Mouse (Mus musculus): ENCODE measurements around the gene Ntrk3.

Gene Ntrk3

DNA sequence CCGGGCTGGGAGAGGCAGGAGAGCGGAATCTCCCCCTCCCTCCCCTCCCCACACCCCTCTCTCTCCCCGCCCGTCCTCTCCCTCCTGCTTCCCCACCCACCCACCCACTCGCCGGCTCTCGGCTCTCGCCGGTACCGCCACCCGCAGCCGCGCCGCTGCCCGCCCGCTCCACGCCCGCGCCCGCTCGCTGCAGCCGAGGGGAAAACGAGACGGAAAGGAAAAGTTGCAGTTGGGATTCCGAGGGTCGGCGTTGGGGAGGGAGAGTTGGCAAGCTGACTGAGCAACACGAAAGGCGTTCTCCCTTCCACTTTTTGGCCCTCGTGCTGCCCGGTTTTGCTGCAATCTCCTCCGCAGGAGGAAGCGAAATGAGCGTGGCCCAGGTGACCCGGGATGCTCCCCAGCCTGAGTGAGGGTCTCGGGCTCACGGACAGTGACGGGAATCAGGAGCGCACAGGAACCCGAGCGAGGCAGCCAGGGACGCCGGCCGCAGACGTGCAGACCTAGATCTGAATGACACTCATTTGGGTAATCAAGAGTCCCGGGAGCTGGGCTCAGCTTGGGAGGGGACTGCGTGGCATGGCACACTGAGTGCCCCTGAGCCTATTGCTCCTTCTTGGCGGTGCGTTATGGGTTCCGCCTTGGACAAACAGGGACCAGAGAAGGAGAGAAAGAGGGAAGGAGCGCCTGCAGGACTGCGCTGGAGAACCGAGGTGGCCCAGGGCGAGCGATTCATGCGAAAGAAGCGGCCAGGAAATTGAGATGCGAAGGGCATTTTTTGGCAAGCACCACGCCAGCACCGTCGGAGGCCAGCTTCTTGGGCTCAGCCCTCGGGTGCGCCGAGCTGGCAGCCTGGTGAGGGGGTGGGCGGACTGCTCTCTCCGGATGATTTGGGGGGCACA is 159.1 kb downstream of the Ntrk3 start:
- DNase-seq, result no peak

DNA sequence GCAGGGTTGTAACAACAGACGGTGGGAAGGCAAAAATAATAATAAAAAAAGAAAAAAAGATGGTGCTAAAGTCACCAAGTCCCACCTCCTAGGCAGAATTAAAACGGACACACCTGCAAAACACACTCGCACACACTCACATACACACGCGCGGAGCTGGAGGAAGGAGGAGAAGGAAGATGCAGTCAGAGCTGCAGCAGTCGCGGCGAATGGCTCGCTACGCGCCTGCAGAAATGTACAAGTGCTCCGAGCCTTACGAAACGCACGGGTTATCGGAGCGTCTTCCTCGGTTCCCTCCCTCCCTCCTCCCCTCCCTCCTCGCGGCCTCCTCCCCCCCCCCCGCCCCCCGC is 159.7 kb downstream of the Ntrk3 start:
- peak; percentile 14 for DNase-seq

DNA sequence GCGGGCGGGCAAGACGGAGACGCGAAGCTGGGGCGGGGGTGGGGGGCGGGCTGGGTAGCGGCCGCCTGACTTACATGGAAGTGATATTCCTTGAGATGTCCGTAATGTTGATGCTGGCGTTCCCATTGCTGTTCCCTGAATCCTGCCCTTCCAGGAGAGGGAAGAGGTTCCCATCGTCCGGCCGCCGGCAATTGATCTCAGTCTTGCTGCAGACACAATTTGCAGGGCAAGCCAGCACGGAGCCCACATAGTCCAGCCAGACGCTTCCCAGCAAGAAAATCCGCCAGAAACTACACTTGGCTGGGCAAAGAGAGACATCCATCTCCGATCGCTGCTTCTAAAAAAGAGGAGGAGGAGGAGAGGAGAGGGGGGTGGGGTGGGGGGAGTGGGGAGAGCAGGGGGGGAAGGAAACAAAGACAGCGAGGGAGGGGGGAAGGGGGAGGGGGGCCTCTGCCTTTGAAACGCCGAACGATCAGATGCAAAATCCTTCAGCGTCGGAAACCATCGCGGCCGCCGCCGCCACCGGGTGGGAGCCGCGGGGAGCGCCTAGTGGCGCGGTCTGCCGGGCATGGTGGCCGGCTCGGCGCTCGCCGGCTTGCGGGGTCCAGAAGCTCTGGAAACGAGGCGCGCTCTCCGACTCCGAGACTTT is 160.2 kb downstream of the Ntrk3 start:
- DNase-seq, result no peak

DNA sequence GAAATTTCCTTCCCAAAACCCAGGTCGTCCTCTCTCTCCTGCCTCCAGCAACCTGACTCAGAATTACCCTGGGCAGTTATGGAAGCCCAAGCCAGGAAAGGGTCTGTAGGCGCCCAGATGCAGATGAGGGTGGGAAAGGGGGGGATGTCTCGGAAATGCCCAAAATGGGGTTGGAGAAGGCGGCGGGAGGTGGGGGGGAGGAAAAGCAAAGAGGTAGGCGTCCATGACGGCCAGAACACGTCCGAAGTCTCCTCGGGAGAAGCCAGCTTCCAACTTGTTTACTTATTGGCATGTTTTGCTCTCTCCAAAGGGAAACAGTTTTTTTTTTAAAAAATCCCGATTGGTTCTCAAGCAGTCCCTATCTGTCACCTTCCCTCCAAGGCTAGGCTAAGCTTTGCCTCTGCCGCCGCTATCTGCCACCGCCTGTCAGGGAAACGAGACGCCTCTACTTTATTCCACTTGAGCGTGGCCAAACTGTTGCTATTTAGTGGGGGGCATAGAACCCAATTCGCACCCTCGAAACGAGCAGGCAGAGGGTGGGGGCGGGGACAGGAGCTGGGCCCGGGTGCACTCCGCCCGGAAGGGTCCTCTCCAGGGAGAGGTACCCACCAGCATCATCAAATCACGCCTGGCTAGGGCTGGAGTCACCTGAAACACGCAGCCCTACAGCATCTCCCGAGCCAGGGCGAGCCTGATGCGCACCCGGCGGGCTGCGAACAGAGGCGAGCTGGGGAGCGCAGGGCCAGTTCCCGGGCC is 160.9 kb downstream of the Ntrk3 start:
- peak; percentile 27 for DNase-seq

DNA sequence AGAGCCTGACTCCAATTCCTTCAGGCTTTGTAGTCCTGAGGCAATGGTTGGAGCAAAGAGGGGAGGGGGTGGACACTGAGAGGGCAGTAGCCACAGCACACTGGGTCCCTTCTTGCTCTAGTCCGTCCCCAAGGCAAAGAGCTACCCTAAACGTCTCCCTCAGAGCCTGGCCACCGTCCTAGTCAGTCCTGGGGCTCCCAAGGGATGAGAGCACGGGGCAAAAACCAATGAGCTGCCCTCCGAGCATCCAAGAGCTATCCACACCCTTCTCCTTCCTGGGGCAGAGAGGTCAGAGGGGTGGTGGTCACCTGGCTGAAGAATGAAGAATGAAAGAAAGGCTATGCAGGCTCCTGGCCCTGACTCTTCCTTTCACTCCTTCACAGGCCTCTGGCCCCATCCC is 161.6 kb downstream of the Ntrk3 start:
- no peak for DNase-seq

DNA sequence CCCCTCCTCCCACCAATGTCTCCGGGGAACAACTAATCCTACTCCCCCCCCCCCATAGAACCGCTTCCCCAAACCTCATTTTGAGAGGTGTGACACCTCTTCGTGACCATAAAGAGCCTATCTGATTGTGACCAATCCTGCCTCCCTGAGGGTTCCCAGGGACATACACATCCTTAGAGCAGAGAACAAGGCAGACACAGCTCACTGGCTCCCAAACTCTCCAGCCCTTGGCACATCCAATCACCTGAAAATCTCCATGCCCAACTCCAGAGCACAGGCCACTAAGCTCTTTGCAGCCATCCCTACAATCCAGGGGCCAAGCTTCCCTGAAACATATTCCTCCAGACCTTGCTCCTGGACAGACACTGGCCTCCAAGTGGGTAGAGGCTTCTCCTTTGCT is 162.3 kb downstream of the Ntrk3 start:
- no peak for DNase-seq

DNA sequence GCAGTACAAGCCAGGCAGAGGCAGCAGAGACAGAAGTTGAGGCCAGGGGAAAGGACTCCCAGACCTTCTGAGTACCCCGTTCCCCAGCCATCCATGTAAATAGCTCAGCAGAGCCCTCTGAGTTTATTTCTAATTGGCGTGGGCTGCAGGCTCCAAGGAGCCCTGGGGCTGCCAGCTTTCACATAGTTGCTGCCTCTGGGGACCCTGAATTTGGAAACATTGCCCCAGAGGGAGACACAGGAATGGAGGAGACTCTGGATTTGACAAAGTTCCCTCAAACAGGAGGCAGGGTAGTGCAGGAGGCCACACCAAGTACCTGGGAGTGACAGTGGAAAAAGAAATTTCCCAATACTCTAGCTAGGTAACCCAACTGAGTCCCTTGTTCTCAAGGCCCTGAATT is 166.6 kb downstream of the Ntrk3 start:
- DNase-seq, result no peak

DNA sequence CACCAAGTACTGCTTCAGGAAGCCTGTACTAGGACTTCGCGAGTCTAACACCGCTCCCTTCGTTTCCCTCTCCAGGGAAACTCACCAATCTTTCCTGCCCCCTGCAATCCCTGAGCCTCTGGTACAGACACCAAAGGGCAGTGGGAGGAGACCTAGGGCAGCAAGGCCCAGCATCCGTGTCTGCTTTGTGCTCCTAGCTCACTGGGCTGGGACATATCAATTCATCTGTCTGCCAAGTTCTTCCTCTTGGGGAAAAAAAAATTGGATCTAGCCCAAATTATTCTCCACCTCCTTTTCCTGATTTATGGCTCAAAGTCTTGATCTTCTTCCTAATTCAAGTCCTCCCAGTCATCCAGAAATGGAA is 168.6 kb downstream of the Ntrk3 start:
- no peak for DNase-seq

DNA sequence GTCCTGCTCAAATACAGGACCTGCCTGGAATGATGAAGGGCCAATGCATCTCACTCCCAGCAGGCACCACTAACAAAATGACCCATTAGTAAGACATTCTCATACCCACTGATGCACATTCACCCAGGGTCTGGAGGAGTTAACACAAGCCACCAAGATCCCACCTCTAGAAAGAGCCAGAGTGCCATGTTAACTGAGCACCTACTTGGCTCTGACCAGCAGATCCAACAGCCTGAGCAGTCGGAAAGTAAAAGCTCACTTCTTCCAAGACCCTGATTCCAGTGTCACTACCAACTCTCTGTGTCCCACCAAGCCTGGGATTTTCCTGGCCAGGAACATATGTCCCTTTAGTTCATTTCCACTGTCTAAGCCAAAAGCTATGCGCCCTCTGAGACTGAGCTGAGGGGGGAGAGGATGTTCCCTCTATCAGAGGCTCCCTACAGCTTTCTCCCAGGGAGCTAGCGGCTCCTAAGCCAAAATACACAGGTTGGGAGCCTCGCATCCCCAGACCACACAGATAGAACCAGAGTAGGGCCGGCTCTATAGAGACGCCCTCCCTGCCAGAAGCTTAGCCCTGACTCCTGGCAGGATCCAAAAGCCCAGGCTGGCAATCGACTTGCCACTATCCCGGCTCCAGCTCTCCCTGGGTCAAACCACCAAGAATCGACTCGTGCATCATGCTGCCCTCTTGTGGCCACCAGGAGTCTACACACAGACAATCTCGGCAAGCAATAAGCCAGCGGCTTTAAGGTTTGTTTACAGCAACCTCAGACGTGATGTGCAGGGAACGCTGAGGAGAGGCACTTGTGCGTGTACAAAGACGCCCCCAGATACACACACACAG is 169.2 kb downstream of the Ntrk3 start:
- peak; percentile 43 for DNase-seq

DNA sequence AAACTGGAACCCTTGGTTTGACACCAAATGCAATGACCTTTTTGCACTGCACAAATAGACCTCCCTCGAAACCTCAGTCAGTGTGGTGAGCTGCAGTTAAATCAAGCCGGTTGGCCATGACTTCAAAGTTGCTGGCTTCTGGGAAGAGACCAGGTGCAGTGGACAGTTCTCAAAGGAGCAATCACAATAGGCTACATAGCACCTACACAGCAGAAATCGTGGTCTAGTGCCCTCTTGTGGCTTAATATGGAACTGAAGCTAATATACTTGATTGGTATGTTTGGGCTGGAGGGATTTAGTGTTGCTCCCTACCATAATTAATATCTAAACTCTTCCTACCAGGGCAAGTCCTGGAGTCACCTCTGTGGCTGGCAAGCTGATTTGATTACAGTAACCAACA is 171.2 kb downstream of the Ntrk3 start:
- no peak for DNase-seq

DNA sequence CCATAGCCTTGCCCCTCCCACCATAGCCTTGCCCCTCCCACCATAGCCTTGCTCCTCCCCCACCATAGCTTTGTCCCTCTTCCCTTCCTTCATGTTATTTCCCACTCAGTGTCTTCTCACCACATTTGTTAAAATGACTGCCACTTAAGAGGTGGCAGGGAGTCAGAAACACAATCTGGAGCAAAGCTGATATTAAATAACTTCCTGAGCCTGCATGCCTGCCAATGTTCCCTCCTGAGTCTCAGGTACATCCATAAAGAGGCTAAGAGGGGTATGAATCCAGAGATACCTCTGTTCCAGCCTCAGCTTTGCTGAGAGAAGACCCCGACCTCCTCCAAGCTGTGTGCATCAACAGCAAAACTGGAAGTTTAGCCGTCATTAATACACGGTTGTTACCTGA is 172.4 kb downstream of the Ntrk3 start:
- no peak for DNase-seq

DNA sequence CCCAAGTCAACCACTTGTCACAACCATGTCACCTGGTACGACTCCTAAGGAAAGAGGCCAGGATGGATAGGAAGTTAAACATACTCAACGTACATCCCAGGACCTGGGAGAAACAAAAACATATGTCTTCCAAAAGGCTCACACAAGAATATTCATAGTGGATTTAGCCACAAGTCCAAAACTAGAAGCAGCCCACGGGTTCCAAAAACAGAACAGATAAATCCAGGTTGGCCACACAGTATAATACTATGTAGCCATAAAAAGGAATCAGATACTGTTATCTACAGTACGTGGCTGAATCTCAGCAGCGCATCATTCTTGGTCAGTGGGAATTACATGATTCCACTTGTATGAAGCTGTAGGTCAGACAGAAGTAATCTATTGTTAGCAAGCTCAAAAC is 179.3 kb downstream of the Ntrk3 start:
- no peak for DNase-seq

DNA sequence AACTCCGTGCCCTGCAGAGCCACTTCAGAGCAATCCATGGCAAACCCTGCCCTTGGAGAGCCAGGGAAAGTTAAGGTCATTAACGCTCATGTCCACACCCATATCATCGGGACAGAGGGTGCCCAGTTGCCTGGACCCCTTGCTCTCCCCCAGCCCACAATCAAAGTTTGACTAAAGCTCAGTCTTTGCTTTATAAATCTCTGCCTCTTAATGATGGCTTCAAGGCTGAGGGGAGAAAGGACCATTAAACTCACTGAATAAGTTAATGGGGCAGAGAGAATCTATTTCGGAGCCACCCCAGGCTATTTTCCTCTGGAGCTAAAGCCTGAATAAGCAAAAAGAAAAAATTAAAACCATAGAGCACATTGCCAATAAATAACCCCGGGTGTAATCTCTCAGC is 182.3 kb downstream of the Ntrk3 start:
- no peak for DNase-seq

DNA sequence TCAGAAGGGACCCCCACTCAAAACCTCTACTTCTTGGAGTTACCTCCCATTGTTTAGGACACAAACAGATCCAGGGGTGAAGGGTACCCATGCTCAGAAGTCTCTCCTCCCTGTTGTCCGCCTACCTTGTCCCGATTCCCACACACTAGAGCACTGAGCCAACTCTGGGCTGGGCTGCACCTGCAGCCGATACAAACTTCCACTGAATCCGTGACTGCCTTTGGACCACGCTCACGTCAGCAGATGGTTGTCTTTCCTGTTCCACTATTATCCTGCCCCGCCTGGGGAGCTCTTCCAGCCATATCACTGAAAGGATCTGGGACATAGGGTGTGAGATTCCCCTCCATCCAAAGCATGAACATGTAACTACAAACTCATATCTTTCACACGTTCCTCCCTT is 188.4 kb downstream of the Ntrk3 start:
- no peak for DNase-seq

DNA sequence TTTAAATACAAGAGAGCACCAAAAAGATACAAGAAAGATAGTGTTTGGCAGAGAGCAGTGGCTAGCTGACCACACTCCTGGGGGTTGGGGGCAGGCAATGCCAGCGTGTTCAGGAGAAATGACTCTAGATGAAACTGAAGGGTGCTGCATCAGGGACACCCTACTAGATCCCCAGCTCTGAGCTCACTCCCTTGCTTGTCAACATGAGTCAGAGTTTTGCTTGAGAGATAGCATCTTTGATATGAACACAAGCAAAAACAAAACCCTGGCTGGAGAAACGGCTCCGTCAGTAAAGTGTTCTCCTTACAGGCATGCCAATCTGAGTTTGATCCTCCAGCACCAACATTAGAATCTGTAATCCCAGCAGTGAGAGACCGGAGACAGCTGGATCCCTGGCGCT is 189.1 kb downstream of the Ntrk3 start:
- DNase-seq, result no peak

DNA sequence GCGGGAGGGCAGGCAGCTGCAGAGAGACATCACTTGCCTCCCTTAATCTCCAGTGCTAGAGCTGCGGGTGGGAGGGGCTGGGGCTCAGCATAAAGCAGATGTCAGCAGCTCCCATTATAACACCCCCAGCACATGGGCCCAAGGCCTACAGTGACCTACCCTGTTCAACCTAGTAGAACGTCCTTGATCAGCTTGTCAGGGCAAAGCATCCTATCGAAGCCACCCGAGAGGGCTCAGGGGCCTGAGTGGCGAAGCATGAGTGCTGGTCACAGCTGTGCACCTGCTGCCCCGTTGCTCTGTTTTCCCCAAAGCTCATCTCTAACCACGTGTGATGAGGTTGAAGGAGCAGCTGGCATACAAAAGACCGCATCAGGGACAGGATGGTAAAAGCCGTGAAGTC is 191.3 kb downstream of the Ntrk3 start:
- DNase-seq, result no peak

DNA sequence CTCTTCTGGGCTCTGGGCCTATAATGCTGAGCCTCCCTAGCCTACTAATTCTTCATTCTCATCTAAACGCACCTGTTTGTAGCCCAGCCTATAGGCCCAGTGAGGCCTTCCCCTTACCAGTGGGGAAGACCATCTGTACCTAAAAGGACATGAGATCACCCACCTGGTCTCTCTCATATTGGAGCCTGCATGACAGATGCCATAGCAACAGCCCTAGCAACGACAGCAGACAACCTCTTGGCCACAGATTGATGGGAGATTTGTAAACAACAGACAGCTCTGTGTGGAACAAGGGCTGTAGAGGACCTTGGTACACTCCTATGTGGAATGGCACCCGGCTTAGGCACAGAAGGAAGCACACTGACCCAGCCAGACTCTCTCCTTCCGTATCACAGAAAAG is 195.3 kb downstream of the Ntrk3 start:
- DNase-seq, result no peak

DNA sequence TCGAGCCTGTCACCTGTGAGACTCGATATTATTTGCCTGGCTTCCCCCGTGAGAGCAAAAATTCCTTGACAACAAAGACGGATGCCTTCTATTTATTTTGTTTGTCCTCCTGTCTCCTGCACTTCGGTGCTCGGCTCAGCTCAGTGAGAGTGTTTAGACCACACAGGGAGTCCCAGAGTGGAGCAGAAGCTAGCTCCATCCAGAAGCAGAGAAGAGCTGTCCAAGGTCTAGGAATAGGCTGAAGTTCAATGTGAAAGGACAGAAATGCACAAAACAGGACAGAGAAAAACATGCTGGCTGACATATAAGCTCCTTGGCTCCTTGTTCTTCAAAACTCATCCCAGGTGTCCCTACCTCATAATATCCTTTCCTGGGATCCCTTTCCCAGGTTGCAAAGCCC is 207.5 kb downstream of the Ntrk3 start:
- no peak for DNase-seq

DNA sequence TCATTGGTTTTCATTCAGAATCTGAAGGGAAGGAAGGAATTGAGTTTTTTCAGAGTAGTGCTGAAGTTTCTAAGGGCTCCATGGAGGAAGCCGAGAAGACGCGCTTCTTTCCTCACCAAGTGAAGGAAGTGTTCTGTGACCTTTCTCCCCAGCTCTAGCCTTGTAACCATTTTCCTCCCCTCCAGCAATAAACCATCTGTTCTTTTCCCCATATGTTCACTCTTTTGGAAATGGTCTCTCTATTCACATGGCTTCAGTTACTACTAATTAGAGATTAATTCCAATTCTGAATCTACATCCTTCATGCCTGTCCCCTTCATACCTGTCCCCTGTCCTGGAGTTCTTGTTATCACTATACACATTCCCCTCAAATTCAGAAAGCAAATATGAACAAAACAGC is 209.8 kb downstream of the Ntrk3 start:
- DNase-seq, result no peak

DNA sequence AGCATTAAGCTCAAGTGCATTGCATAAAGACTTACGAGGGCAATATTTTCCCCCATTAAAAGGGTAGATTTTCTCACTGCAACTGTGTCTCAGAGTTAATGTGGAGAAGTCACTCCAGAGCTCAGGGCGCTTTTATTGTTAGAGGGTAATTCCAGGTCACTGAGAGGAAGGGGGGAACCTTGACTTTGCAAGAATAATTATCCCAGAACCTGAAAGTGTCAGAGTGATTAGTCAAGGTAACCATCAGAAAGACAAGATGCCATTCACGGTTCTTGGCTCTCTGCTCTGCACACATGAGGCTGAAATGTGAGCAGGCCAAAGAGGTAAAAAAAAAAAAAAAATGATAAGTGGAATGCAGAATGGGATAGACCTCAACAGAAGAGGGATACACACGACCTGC is 210.2 kb downstream of the Ntrk3 start:
- no peak for DNase-seq

DNA sequence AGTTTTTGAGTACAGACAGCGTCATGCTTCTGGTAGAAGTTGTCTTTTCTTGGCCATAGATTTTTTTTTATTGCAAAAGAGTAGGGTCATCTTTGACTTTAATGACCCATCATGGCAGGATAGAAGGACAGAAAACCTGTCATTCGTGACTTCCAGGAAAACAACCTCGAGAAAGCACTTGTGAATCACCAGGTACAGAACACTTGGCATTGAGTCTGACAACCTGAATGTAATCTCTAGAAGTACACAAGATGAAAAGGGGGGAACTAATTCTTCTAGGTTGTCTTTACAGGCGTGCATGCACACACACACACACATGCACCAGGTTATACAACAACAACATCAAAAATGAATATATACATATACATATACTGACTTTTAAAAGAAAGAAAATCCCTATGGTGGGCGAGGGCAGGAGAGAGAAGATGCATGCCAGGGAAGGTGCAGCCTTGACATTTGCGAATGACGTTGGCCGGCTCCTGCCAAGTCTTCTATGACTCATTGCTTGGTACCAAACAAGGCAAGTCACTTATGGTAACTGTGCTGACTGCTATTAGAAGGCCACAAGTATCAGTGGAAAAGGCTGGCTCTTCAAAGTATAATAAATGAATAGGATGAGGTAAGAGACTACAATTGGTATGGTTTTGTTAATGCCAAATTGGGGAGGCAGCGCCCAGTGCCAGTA is 217.4 kb downstream of the Ntrk3 start:
- no peak for DNase-seq

DNA sequence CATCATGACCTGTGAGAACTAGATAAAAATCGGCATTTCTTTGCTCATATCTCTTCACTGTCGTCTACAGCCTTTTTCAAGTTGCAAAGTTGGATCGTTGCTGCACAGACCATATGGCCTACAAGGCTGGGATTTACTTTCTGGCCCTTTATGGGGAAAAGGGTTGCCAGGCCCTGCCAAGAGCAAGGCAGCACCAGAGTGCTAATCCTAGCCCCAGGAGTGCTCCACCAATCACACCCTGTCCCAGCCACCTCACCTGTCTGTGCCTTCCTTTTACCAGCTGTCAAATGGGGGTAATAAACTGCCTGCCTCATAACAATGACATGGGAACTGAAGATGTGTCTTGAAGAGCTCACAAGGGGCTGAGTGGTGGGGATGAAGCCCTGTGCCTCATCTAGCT is 218.1 kb downstream of the Ntrk3 start:
- DNase-seq, result no peak

All from liver (tissue).